Mouse (Mus musculus) mouse trophoblast stem cell (cell line): ENCODE measurements around the gene Lsamp.

Experiments used
- in situ Hi-C, 2 experiments: fragments of 300-500 bp; cut with MseI, MboI; formaldehyde crosslinking; loops; 2 replicates in 1 of 2; 3 replicates in 1 of 2; pipeline ENCODE4 v1.15.1; 2025

Lsamp gene

DNA sequence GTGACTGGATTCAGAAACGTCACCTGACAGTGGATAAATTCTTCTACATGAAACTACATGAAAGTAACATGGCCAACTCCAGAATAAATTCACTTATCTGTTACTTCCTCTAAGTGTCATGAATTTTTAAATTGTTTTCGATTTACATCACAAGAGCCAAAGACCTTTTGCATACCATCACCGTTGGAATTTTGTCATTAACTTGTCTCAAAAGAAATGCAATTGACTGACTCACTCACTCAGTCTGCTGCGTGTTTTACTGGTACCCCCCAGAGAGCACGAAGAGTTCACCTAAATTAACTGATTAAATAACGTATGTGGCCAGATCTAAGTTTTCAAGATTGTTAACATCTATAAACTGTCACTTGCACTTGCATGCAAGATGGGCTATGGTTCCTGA, 672.7 kb downstream of the Lsamp start:
- in situ Hi-C loops = no loop called here

DNA sequence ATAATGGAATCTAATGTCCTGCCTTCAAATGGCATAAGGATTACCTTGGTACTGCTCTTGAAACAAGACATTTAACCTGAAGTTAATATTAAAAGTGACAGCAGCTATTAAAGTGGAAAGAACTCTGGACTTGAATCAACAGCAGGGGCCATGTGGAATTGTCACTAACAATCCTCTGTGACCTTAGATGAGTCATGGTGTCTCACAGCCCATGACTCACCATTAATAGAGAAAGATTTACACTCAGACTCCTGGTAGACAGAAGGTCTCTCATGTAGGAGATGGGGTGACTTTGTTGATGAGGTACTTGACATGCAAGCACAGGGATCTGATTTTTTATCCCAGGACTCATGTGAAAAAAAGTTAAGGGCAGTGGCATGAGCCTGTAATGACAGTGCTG, 701.4 kb downstream of the Lsamp start:
- in situ Hi-C loops = no loop called here

DNA sequence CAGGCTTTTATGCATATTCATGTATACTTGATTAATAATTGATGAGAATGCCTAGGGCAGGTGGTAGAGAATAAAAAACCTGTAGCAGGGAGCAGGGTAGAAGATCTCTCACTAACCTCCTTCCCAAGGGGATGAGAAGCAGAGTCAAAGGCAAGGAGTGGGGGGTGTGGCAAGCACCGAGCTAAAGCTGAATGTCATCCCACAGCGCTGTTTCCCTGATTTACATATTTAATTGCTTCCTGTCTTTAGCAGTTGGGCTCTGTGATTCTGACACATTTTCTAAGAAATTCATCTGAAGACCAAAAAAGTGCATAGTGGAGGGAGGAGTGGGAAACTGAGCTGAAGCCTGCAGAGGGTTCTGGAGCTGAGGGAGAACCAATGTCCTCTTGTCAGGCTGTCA, 708.1 kb downstream of the Lsamp start:
- in situ Hi-C loops = no loop called here

DNA sequence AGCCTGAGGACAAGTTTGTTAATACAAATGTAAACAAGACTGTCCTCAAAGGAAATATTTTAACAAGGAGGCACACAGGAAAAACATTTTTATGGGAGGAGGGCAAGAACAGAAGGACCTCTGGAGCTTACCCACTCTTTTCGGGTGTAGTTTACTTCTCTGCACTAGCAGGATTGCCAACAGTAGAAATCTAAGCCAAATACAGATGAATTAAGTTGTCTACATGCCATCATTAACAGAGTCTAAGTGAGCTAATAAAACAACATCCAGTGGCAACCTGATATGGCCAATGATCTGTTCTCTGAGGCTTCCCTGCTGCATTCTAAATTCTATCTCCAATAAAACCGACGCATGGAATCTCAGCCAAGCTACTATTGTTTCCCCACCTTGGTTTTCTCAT, 713.1 kb downstream of the Lsamp start:
- in situ Hi-C loops = no loop called here

DNA sequence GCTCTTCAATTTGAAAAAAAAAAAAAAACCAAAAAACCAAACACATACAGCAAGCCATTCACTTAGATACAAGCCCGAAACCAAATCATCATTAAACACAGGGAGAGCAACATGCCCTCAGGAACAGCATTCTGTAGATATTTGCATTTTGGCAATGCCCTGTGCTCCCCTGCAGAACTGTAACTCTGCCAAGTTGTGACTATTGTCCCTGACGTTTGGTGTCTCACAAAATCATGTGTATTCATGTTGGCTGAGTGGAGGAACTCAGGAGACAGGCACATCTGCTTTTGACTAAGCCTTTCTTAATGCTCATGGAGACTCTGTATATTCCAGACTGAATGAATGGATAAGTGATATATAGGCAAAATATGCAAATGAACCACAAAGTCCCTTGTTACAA, 724.4 kb downstream of the Lsamp start:
- in situ Hi-C loops = no loop called here

DNA sequence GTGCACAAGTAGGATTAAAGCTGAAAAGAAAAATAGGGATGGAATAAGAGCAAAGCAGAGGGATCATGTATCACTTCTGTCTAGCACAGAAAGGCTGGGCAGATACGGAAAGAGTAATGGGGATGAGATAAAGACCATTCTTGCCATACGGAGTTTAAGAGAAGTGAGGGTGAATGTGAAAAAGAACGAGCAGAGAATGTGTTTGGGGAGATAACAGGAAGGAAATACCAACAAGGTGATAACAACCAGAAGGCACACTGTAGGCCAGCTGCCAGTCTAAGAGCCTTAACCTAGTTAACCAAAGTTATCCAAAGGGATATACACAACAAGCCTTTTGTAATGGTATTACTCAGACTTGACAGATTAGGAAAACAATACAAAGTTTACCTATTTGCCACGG, 725.4 kb downstream of the Lsamp start:
- in situ Hi-C loops = no loop called here

DNA sequence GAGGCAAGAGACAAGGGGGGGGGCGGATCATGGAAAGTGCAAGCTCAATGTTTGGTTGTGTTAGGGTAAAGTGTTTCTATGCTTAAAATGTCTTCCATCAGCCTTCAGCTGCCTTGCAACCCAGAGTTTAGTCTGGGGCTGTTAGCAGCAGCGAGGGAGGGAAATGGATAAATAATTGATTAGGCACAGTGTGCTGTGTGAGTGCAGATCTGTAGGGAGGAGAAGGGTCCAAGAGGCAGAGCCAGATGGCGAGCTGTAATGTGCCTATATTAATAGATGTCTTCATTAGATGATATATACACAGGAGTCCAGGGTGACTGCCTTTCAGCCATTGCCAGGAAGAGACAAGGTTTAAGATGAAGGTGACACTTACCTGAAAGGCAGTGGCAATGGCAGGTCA, 725.9 kb downstream of the Lsamp start:
- in situ Hi-C loops = no loop called here

DNA sequence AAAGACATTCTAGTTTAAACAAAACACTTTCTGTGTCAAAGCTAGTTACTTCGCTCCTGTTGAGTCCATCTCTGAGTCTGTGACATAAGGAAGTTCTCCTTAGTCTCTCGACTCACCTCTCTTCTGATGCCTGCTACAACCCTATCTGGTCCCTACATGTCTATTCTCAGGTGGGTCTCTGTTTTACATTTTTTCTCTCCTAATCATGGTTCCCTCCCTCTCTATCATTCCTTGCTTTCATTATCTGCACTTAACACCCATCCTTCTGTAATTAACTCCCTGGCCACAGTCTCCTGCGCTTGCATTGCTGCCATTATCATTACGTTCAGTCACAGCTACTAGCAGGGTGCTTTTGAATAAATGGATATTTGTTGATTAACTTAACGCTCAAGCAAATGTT, 726.3 kb downstream of the Lsamp start:
- in situ Hi-C loops = no loop called here

DNA sequence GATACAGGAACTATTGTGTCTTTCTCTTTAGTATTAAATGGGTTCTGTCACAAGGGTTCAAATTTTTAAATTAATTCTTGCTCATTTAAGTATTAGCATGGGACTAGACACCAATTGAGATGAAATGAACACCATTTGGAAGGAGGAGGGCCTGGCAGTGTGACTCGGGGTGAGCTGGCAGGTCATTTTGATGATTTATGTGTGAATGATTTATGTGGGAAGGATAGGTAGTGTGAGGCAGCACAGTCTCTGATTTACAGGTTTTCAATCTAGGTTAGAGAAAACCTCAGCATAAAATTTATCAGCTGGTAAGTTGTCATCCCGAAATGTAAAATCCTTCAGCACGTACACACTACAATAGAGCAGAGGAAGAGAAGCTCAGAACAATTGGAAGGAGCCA, 729.6 kb downstream of the Lsamp start:
- in situ Hi-C loops = no loop called here

DNA sequence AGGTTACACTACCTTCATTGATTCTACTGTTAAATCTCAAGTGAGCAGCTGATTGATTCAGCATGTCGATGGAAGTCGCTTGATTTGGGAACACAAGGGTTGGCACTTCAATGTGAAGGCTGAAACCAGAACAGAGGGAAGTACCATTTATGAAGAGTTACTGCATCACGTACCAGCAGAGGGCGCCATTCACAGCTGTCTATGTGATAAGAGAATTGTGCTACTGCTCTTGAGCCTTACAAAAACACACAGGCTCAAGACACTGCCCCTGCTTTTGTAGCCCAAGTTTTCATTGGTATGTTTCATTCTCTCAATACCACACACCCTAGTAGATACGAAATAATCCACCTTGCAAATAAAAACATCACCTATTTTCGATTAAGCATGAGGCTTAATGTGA, 754.9 kb downstream of the Lsamp start:
- in situ Hi-C loops = loop anchor here (25.0 kb wide), 2 partner anchors 223 to 498 kb away; no protein-coding TSS in a partner anchor

DNA sequence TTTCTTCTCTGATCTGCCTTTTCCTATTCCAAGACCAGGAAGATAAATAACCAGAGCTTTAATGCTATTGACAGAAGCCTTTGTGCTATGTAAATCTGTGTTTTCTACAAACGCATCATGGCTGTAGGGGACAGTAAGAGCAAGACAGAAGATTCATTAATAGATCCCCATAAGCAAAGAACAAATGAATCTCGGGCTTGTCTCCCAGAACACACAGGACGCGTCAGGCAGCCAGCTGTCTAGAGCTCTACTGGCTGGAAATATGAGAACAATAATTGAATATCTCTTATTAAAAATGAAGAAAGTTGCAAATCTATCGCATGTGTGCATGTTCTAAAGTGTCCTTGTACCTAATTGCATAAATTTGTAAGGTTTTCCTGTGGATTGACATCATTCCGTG, 755.6 kb downstream of the Lsamp start:
- in situ Hi-C loops = loop anchor here (25.0 kb wide), 2 partner anchors 223 to 498 kb away; no protein-coding TSS in a partner anchor

DNA sequence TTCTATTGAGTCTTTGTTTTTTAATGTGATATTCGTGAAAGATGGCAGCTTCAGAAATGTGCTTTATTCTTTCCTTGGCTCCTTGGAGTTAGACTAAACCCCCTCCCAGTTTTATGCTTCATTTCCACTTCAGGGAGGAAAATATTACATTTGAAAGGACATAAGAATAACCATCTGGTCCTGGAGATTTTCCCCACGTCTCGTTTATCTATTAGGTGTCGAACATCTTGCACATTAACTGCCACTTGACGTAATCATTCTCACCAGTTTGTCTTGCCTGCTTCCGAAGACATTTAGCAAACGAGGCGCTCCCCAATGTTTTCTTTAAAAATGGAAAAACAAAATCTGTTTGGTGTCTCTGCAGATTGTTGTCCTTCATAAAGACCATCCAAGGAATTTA, 756.1 kb downstream of the Lsamp start:
- in situ Hi-C loops = loop anchor here (25.0 kb wide), 2 partner anchors 222 to 497 kb away; no protein-coding TSS in a partner anchor

DNA sequence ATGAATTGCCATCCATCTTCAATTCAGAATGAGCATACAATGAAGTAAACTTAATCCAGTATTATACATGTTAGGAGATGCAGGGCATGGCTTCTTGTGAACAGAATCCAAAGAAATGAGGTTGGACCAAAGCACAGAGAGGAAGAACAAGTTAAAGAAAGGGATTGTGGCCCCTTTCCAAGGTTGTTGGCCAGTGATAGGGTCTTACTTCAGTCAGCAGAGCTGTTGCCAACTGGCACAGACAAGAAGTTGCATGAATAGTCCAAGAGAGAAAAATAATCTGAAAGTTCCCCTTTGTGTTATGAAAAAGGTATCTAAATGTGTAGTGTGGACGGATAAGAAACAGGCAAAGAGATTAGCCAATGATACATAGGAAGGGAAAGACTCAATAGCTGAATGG, 843.0 kb downstream of the Lsamp start:
- in situ Hi-C loops = no loop called here

DNA sequence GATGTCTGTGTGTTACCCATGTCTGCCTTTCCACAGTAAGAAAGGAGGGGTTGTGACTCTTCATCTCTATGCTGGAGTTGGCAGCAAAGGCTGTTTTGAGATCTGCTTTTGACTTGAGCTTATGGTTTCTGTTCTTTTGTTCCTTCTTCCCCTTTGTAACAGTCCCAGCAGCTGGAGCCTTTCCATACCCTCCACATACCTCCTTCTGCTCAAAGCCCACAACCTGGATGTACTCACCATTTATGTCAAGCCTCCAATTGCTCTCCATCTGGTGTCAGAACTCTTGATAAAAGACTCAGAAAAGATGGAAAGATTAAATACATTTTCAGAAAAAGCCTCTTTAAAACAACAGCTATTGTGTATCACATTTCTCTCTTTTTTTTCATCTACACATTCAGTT, 847.4 kb downstream of the Lsamp start:
- in situ Hi-C loops = no loop called here

DNA sequence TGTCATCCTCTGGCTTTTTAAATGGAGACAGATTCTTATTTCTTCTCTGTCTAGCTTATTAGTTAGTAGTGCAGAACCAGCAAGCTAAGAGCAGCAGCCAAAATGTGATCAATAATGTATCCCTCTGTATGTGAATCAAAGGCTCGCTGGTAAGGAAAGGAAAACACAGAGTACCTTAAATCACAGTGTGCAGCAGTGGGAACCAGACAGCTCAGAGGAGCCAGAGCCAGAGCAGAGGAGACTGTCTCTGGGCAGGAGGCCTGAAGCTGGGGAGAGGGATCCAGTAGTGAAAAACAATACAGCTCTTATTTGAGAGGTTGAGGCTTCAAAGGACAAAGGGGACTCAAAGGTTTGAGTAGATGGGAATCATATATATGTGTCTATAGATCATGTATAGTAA, 857.6 kb downstream of the Lsamp start:
- in situ Hi-C loops = no loop called here

DNA sequence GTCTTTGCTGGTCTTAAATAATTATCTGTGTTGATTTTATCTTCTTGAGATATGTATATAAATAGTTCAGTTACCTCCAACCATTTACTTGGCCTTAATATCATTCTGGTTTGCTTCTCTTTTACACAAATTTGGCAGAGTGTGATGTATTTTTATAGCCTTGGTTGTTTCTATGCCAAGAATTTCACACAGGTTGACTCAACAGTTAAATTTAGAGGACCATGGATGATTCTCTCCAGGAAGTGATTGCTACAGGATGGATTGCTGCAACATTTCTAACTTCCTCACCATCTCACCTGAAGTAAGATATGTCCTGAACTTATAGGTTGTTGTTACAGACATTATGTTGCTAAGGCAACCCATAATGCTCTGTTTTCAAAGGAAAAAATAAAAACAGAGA, 882.6 kb downstream of the Lsamp start:
- in situ Hi-C loops = no loop called here

DNA sequence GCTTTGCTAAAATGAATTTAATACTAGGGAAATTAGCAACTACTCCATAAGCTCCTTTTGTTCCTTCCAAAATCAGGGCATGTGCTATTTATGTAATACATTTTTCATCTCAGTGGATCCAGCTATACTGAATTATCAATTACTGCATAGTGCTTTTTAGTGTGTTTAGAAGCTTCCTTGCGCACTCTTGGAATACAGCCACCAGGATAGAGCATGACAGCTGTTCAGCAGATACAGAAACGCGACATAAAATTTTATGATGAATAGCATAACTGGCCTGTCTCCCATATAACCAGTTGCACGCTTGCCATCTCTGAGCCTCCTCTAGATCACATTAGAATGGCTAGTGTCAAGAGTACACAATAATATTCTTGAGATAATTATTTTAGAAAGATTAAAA, 894.1 kb downstream of the Lsamp start:
- in situ Hi-C loops = no loop called here

DNA sequence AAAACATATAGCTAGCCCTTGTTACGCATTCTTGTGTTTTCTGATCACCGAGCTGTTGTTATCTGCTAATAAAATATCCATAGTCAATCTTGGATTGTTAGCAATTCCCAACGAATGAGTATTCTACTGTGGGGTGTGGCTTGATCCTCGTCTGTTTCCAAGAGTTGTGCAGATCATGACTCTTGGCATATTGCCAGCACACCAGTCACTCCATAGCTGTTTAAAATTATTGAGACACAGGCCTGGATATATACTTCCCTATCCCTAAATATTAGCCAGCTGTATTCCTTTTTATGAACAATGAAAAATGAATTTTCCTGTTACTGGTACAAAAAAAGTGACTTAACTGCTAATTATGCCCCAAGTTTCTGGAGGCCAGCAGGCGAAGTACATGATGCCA, 897.8 kb downstream of the Lsamp start:
- in situ Hi-C loops = no loop called here

DNA sequence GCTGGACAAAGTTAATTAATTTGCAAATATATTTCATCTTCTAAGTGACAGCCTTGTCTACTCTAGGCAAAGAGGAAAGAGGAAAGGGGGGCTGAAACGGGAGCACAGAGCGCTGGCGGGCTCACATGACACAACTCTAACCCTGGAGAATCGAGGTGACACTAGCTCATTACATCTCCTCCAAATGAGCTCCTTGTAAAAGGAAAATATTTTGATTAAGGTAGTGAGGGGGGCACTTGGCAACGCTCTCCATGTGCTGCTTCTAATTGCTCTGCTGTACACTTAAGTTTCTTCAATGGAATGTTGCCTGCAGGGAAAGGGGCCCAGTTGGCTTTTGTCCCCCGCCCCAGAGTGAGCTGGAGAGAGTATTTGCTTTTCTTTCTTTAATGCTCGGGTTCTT, 907.2 kb downstream of the Lsamp start:
- in situ Hi-C loops = no loop called here

DNA sequence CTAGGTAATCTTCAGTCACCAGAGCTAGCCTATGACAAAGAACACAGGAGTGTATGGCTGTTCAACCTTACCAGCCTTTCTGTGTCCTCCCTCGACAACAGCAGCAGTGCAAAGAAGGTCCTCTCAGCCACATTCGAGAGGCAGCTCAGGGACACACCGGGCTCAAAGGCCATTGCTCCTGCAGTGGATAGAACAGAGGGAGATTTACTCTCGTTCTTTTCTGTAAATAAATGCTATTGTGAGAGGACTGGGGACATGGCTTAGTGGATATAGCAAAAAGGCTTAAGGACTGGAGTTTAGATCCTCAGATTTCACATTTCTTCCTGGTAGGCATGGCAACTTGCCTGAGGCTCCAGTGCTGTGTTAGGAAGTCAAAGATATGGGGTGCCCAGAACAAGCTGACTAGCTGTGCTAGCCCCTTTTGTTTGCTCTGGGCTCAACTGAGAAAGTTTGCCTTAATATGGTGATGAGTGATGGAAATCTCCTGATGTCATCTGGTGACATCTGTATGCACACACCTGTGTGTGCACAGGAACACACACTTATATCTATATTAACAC, 913.7 kb downstream of the Lsamp start:
- in situ Hi-C loops = no loop called here

DNA sequence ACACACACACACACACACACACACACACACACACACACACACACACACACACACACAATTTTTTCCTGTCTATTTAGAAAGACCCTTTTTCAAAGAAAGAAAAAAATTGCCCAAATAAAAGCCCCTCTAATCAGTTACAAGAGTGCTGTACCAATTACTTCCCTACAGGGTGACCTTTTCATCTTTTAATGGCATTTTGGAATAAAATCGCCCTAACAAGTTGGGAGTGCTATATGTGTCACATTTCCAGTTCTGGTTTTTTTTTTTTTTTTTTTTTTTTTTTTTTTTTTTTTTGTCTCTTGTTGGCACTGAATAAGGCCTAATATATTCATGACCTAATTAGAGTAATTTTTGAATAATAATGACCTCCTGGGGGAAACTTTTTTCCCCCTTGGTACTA, 923.7 kb downstream of the Lsamp start:
- in situ Hi-C loops = no loop called here

DNA sequence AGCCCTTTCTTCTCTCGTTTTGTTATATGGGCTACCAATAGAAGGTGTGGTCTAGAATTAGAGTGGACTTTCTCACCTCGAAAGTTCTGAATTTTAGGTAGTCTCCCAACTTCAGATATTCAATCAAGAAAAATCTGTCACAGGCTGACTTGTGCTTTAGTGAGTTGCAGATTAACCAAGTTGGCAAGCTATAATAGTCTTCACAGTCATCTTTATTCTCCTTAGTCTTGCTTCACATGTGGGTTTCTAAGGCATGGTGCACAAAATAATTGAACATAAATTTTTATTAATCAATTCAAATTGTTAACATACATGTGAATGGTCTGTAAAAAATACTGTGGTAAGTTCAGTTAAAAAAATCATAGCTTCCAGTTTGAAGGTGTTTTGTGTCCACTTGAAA, 930.0 kb downstream of the Lsamp start:
- in situ Hi-C loops = no loop called here

DNA sequence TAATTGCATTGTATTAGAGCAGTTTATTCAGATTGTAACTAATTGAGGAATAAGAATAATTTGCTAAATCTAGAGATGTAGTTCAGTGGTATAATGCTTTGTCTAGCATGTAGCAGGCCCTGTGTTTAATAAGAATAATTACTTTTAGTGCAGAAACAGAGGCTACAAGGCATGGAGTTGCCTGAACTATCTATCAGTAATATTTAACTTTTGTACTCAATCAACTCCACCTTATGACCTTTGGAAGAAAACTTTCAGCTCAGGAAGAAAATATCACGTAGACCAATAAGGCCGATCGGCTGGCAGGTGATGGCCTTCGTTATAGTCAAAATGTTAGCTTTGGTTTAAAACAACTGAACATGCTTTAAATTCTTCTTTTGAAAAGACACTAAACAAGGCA, 946.4 kb downstream of the Lsamp start:
- in situ Hi-C loops = no loop called here

DNA sequence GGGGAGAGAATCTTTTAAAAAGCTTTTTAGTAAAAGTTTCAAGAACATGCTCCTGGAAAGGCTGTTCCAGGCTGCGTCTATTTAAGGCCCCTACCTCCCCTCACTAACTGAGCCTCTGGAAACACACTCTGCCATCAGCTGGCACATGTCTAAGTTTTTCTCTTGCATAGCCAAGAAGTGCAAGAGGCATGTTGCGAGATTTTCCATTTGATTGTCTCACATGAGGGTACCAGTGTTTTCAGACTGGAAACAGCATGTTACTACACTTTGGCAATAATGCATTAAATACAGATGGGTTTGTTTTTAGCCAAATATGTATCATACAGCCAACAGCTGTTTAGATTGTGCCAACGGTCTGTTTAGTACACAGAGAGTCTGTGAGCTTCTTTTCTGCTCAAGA, 958.1 kb downstream of the Lsamp start:
- in situ Hi-C loops = no loop called here
